Mouse (Mus musculus) ovary, adult 18-20 months (tissue): ENCODE measurements around the gene Stk39.

Experiments
- DNase-seq: peaks from one replicate; pipeline ENCODE4 v3.0.0; 2022; ENCODE audit warnings: low spot score, mixed read lengths

Gene Stk39

GRCm38 (mm10) chr2:68232929-68233328, 239.1 kb downstream of the Stk39 start:
- DNase-seq = no peak

- no peak for DNase-seq
These were observed 242.2 kb downstream of the Stk39 start for GRCm38 (mm10) chr2:68229872-68230271.

GRCm38 (mm10) chr2:68229081-68229480, 243.0 kb downstream of the Stk39 start:
- no peak for DNase-seq

GRCm38 (mm10) chr2:68222227-68222873, 249.7 kb downstream of the Stk39 start:
- peak; percentile 4 for DNase-seq

DNA sequence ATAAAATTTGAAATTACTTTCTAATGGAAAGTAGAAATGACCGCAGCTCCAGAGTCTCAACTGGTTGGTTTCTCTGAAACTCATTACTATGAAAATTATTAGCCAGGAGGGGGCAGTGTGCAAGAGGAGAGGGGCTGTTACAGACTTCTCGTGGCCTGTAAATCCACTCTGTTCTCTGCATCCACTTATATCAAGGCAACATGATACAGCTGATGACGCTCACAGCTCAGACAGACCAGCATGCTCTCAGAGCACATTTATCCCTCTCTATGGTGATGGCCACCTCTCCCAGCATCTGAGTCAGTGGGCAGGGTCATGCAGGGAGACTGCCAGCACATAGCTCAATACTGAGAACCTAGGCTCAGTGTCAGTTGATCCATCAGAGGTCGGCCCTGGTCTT, 250.8 kb downstream of the Stk39 start:
- DNase-seq = no peak

DNA sequence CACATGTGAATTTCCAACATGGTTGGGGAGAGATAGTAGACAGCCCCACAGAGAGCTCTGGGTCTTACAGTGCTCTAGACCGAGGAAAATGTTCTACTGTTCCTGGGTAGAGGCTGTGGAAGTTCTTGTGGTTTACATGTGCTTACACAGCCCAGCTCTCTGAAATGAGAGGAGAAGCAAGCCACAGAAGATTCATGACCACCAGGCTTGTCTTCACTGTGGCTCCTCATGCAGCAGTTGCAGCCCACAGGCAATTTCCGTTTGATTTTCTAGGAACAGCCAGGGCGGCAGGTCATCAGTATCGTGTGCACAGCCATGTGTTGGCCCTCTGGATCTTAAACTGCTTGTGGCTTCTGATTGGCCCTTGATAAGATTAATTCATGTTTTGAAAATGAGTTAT, 252.2 kb downstream of the Stk39 start:
- no peak for DNase-seq

GRCm38 (mm10) chr2:68215176-68215575, 256.9 kb downstream of the Stk39 start:
- DNase-seq = no peak

DNA sequence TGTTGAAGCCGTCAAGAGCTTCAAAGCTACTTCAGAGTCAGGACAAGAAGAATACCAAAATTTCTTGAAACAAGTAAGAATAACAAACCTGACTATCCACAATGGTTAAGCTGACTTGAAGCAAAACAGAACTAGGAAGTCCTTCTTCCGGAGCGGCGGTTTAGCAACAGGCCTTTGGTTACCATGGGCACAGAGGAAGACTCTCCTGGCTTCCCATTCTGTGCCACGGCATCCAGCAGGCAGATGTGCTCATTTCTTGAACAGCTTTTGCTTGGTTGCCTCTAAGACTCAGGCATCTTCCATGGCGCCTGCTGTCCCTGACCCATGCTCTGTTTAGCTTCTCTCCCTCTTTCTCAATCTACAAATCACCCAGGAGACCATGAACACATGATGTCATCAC, 257.7 kb downstream of the Stk39 start:
- DNase-seq = no peak

- no peak for DNase-seq
These were observed 260.6 kb downstream of the Stk39 start for GRCm38 (mm10) chr2:68211443-68211842.

DNA sequence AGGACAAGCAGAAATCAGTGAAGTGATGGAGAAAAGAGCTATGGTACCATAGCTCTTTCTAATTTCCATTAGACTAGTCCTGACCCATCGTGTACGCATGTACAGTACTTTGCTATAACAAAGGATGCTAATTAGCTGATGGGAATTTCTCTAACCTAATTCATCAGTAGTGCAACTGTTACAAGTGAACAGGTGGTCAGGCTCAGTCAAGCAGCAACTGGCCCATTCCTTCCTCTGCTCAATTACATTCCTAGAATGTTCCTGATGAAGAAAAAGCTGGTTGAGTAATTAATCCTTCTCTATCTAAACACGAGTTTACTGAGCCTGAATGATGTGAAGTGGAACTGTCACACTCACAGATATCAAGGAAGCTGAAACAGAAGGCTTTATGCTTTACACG, 275.8 kb downstream of the Stk39 start:
- no peak for DNase-seq

GRCm38 (mm10) chr2:68194444-68194843, 277.6 kb downstream of the Stk39 start:
- no peak for DNase-seq

- no peak for DNase-seq
These were observed 278.6 kb downstream of the Stk39 start for GRCm38 (mm10) chr2:68193465-68193837.

GRCm38 (mm10) chr2:68192605-68193464, 279.2 kb downstream of the Stk39 start:
- DNase-seq = no peak

DNA sequence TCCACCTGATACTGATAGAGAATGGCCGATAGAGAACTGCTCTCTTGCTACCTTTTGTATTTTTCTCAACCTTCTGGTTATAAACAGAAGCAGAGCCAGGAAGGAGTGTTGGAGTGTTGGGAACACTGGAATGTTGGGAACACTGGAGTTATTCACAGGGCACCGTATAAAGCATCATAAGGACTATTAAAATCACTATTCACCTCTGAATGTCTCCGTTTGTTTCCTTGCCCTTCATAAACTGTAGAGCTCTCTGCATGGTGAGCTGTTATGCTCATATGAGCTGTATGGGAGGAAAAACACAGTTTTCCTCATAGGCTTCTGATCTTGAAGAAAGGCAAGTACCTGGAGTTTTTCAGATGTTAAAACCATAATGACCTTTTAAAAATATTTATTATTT, 295.6 kb downstream of the Stk39 start:
- DNase-seq = no peak

GRCm38 (mm10) chr2:68171306-68171705, 300.8 kb downstream of the Stk39 start:
- DNase-seq = no peak

- DNase-seq = no peak
These were observed 310.1 kb downstream of the Stk39 start for GRCm38 (mm10) chr2:68162012-68162411.

DNA sequence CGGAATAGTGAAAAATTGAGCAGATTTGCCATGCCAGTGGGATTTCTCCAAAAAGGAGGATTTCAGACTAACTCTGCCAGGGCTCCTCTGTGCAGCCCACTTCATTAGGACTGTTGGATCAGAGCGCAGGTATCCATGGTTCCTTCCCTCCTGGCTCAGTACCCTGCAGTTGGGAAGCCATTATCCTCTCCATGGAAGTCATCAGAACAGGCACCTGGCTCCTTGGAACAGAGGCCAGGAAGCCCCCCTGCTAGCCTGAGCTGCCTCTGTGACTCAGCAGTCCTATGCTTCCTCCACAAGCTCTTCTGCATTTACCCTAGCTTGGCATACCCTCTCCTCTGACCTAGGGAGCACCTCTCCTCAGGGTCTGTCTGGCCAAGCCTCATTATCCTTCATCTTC, 311.5 kb downstream of the Stk39 start:
- DNase-seq = no peak
